Mouse (Mus musculus) liver, embryonic 14.5 days (tissue): ENCODE data around the gene Cdk10.

Experiments
- CTCF ChIP-seq: IDR thresholded peaks from 2 replicates; pipeline ENCODE4 v1.5.1; 2016; ENCODE audit warnings: antibody characterized with exemption, low read depth, control low read depth
- EP300 ChIP-seq: IDR thresholded peaks from 2 replicates; pipeline ENCODE4 v1.6.1; 2016; ENCODE audit warnings: antibody characterized with exemption, low read depth

GRCm38 (mm10) chr8:123252925-123253324 lies 28.3 kb downstream of the Cdk10 start:
- no peak for TF ChIP-seq EP300
- no peak for TF ChIP-seq CTCF
